Comparison of ENCODE assay signal across 20 mouse cellular contexts in the genomic region with DNA sequence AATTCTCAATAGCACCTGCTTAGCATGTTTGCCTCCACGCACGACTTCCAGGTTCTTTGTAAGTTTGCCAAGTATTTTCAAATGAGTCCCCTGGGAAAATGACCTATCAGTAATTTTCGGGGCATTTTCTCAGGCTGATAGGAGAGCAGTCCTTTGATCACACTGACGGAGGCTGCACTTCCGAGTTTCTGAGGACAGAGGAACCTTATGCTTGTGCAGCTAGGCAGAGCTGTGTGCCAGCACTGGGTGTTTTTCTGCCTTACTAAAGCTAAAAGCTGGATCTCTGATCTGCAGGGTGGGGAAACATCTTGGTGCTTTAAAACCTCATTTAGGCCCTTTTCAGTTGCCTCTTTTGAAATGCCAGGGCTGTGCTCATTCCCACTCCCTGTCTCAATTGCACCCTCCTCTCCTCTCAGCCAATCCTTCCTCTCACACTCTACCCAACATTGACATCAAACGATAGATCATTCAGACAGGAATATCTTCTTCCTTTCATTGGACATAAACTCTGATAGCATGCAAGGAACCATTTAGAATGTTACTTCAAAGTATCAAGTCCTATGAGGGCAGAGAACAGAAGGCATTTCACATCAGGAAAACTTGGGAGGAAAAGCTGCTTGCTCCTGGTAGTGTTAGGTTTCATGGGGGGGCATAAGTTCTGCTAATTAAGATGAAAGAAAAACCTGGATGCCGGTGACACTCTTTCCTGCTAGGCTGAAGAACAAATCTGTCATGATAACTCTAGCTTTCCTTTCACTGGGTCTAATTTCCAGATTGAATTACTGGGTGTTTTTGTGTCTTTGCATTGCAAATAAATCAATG.
DNase-seq lines count a peak whose midpoint lies in the region; ATAC-seq and TF ChIP-seq lines count a peak whose summit lies in the region.
"Had no signal": no experiment of that assay in that cellular context is flagged by ENCODE, and none has a peak within 500 bp of the region (broad histone marks: within the 10 kb centered on the region; RNA-seq: fewer than 3 reads in every experiment).

No protein-coding gene starts in this region.

- H3K9ac ChIP-seq in forebrain, embryonic 12.5 days = no peak overlapping the region
- H3K9ac ChIP-seq in forebrain, embryonic 15.5 days (replicated peaks) = no peak overlapping the region
- no peak overlapping the region for H3K9ac ChIP-seq in kidney, embryonic 16.5 days (replicated peaks; ENCODE audit: low read length)
- H3K9ac ChIP-seq in midbrain, embryonic 16.5 days (ENCODE audit: low read depth, low read length) = no peak overlapping the region
- H3K9ac ChIP-seq in liver, embryonic 12.5 days = no peak overlapping the region
- H3K9ac ChIP-seq: hindbrain, embryonic 13.5 days; intestine, embryonic 15.5 days; limb, embryonic 13.5 days; liver, postnatal 0 days had no signal

- peaks cover 6% of the 10 kb centered on the region; the same call in 1 of the 2 replicates for H3K9me3 ChIP-seq in forebrain, embryonic 12.5 days
- H3K9me3 ChIP-seq in forebrain, embryonic 15.5 days = peaks cover 2% of the 10 kb centered on the region; the same call in 1 of the 2 replicates
- peaks cover 11% of the 10 kb centered on the region; the same call in 1 of the 2 replicates for H3K9me3 ChIP-seq in kidney, embryonic 16.5 days (ENCODE audit: low read length)
- peaks cover 3% of the 10 kb centered on the region for H3K9me3 ChIP-seq in midbrain, embryonic 16.5 days (replicated peaks; ENCODE audit: control insufficient read depth, low read length, poor library complexity, severe bottlenecking)
- H3K9me3 ChIP-seq in midbrain, embryonic 10.5 days (replicated peaks) = peaks cover 3% of the 10 kb centered on the region; the same call in 1 of the 2 replicates
- H3K9me3 ChIP-seq in liver, embryonic 12.5 days (replicated peaks) = 0 out of 2 replicates have a peak, but pooled peaks cover 3% of the 10 kb centered on the region
- H3K9me3 ChIP-seq: hindbrain, embryonic 13.5 days; intestine, embryonic 15.5 days had no signal

- H3K27ac ChIP-seq in forebrain, embryonic 12.5 days = no peak overlapping the region
- no peak overlapping the region for H3K27ac ChIP-seq in forebrain, embryonic 15.5 days (replicated peaks)
- peak overlapping the region; percentile 50; the same call in 1 of the 2 replicates for H3K27ac ChIP-seq in kidney, embryonic 16.5 days (ENCODE audit: low read length)
- no peak overlapping the region for H3K27ac ChIP-seq in kidney, adult 2 months (ENCODE audit: insufficient read depth, low read depth, low read length)
- no peak overlapping the region for H3K27ac ChIP-seq in midbrain, embryonic 16.5 days (ENCODE audit: low read length)
- H3K27ac ChIP-seq in midbrain, embryonic 10.5 days (replicated peaks) = no peak overlapping the region
- H3K27ac ChIP-seq in liver, embryonic 12.5 days = no peak overlapping the region
- H3K27ac ChIP-seq: hindbrain, embryonic 13.5 days; intestine, embryonic 15.5 days; limb, embryonic 13.5 days had no signal

- H3K4me1 ChIP-seq in forebrain, embryonic 12.5 days = no peaks in the 10 kb centered on the region
- peaks cover 5% of the 10 kb centered on the region; the same call in 1 of the 2 replicates for H3K4me1 ChIP-seq in forebrain, embryonic 15.5 days
- H3K4me1 ChIP-seq in kidney, embryonic 16.5 days (ENCODE audit: insufficient read depth, low read length) = peaks cover 4% of the 10 kb centered on the region; the same call in 1 of the 2 replicates
- no peaks in the 10 kb centered on the region for H3K4me1 ChIP-seq in kidney, adult 2 months (ENCODE audit: control insufficient read depth, insufficient read depth, low read length)
- no peaks in the 10 kb centered on the region; the same call in 1 of the 2 replicates for H3K4me1 ChIP-seq in midbrain, embryonic 16.5 days (ENCODE audit: control insufficient read depth, insufficient read depth, low read length)
- no peaks in the 10 kb centered on the region for H3K4me1 ChIP-seq in midbrain, embryonic 10.5 days
- H3K4me1 ChIP-seq in liver, embryonic 12.5 days = no peaks in the 10 kb centered on the region
- H3K4me1 ChIP-seq: intestine, embryonic 15.5 days had no signal

- H3K36me3 ChIP-seq in forebrain, embryonic 12.5 days (replicated peaks) = no peaks in the 10 kb centered on the region
- H3K36me3 ChIP-seq in forebrain, embryonic 15.5 days = no peaks in the 10 kb centered on the region
- H3K36me3 ChIP-seq in kidney, embryonic 16.5 days (ENCODE audit: insufficient read depth, low read length) = 0 out of 2 replicates have a peak, but pooled peaks cover 2% of the 10 kb centered on the region
- no peaks in the 10 kb centered on the region for H3K36me3 ChIP-seq in kidney, adult 2 months (ENCODE audit: control insufficient read depth, insufficient read depth, low read length)
- no peaks in the 10 kb centered on the region for H3K36me3 ChIP-seq in midbrain, embryonic 16.5 days (ENCODE audit: control insufficient read depth, insufficient read depth, low read length)
- no peaks in the 10 kb centered on the region for H3K36me3 ChIP-seq in midbrain, embryonic 10.5 days
- no peaks in the 10 kb centered on the region for H3K36me3 ChIP-seq in liver, embryonic 12.5 days
- H3K36me3 ChIP-seq: hindbrain, embryonic 13.5 days; intestine, embryonic 15.5 days; limb, embryonic 13.5 days had no signal

- WGBS in forebrain, embryonic 12.5 days = 51% methylated on average over 7 of the region's 7 CpGs
- 26% methylated on average over 7 of the region's 7 CpGs for WGBS in forebrain, embryonic 15.5 days
- WGBS in kidney, embryonic 16.5 days = 10% methylated on average over 7 of the region's 7 CpGs
- 12% methylated on average over 7 of the region's 7 CpGs for whole genome bisulfite sequencing in kidney, adult 2 months
- WGBS in midbrain, embryonic 16.5 days = 41% methylated on average over 7 of the region's 7 CpGs
- 76% methylated on average over 7 of the region's 7 CpGs for WGBS in midbrain, embryonic 10.5 days
- 55% methylated on average over 7 of the region's 7 CpGs for WGBS in liver, embryonic 12.5 days (ENCODE audit: insufficient replicate concordance)

- no peak for TF ChIP-seq CTCF in kidney, adult 2 months (conservative IDR thresholded peaks at IDR 0.05; ENCODE audit: insufficient read depth, insufficient read length, low read depth, low read length)

- no peak for TF ChIP-seq POLR2A in kidney, adult 2 months (IDR thresholded peaks at IDR 0.05; ENCODE audit: low read depth, low read length)

- H3K4me2 ChIP-seq in forebrain, embryonic 12.5 days = no peak overlapping the region
- H3K4me2 ChIP-seq in forebrain, embryonic 15.5 days (replicated peaks) = no peak overlapping the region; the same call in 1 of the 2 replicates
- H3K4me2 ChIP-seq in kidney, embryonic 16.5 days (replicated peaks; ENCODE audit: low read depth, low read length) = 0 out of 2 replicates have a peak overlapping the region, but pooled peaks have one; percentile 25
- peak overlapping the region; percentile 12; the same call in 1 of the 2 replicates for H3K4me2 ChIP-seq in midbrain, embryonic 16.5 days (ENCODE audit: low read length)
- H3K4me2 ChIP-seq in liver, embryonic 12.5 days = no peak overlapping the region
- H3K4me2 ChIP-seq: hindbrain, embryonic 13.5 days; intestine, embryonic 15.5 days; limb, embryonic 13.5 days; midbrain, embryonic 11.5 days had no signal

- H3K4me3 ChIP-seq in forebrain, embryonic 12.5 days (replicated peaks) = no peak overlapping the region
- H3K4me3 ChIP-seq in forebrain, embryonic 15.5 days = no peak overlapping the region
- H3K4me3 ChIP-seq in kidney, embryonic 16.5 days (ENCODE audit: low read length) = no peak overlapping the region
- H3K4me3 ChIP-seq in kidney, adult 2 months (ENCODE audit: insufficient read depth, low read depth, low read length) = no peak overlapping the region
- no peak overlapping the region for H3K4me3 ChIP-seq in midbrain, embryonic 16.5 days (ENCODE audit: low read depth, low read length)
- H3K4me3 ChIP-seq in midbrain, embryonic 10.5 days = no peak overlapping the region
- no peak overlapping the region for H3K4me3 ChIP-seq in liver, embryonic 12.5 days
- H3K4me3 ChIP-seq: hindbrain, embryonic 13.5 days; intestine, embryonic 15.5 days; limb, embryonic 13.5 days; myocyte had no signal

- no peak for DNase-seq in kidney, adult 2 months
- no peak for DNase-seq in midbrain, embryonic 10.5 days (ENCODE audit: low spot score)
- peak; percentile 3 for DNase-seq in telencephalon, adult 2 months (ENCODE audit: low read depth, low spot score)
- DNase-seq: adrenal gland, postnatal 14 days; cerebellum, adult 2 months; gastrocnemius, postnatal 36 days; heart, postnatal 10 days; liver, postnatal 0 days; lung, postnatal 4 days; thymus, adult 2 months had no signal

- H3K27me3 ChIP-seq in forebrain, embryonic 12.5 days = no peaks in the 10 kb centered on the region
- no peaks in the 10 kb centered on the region for H3K27me3 ChIP-seq in forebrain, embryonic 15.5 days
- no peaks in the 10 kb centered on the region for H3K27me3 ChIP-seq in kidney, embryonic 16.5 days (ENCODE audit: insufficient read depth, low read length)
- no peaks in the 10 kb centered on the region; the same call in 1 of the 2 replicates for H3K27me3 ChIP-seq in kidney, adult 2 months (replicated peaks; ENCODE audit: control insufficient read depth, insufficient read depth, low read length)
- H3K27me3 ChIP-seq in midbrain, embryonic 16.5 days (ENCODE audit: control insufficient read depth, insufficient read depth, low read depth, low read length) = no peaks in the 10 kb centered on the region
- H3K27me3 ChIP-seq in midbrain, embryonic 10.5 days (ENCODE audit: low read depth, poor library complexity, severe bottlenecking) = no peaks in the 10 kb centered on the region
- no peaks in the 10 kb centered on the region for H3K27me3 ChIP-seq in liver, embryonic 12.5 days (replicated peaks)
- H3K27me3 ChIP-seq: hindbrain, embryonic 13.5 days; intestine, embryonic 15.5 days; limb, embryonic 13.5 days had no signal

- ATAC-seq in forebrain, embryonic 12.5 days (ENCODE audit: low FRiP score) = peak; percentile 57; the same call in 1 of the 2 replicates
- no peak for ATAC-seq in forebrain, embryonic 15.5 days (replicated peaks)
- ATAC-seq in kidney, embryonic 16.5 days (ENCODE audit: low FRiP score, low TSS enrichment) = peak; percentile 85
- peak; percentile 45; the same call in 1 of the 2 replicates for ATAC-seq in midbrain, embryonic 16.5 days
- no peak for ATAC-seq in liver, embryonic 12.5 days
- ATAC-seq: intestine, embryonic 15.5 days had no signal

Comparison
In these comparisons a context has a peak if more than half of its experiments do, and no peak if none do; other contexts are left out.
1. ATAC-seq: peak in forebrain, embryonic 12.5 days (single experiment), kidney, embryonic 16.5 days (single experiment) and midbrain, embryonic 16.5 days (single experiment); none in forebrain, embryonic 15.5 days (single experiment) and liver, embryonic 12.5 days (single experiment).
2. H3K4me2 ChIP-seq: peak in kidney, embryonic 16.5 days (single experiment) and midbrain, embryonic 16.5 days (single experiment); none in forebrain, embryonic 12.5 days (single experiment), forebrain, embryonic 15.5 days (single experiment) and liver, embryonic 12.5 days (single experiment).